Mouse (Mus musculus) cerebellum, adult 9-11 months (tissue): ENCODE measurements around the gene Vti1a.

ENCODE experiments used
- DNase-seq: peaks from one replicate; pipeline ENCODE4 v3.0.0; 2022

Gene Vti1a

DNA sequence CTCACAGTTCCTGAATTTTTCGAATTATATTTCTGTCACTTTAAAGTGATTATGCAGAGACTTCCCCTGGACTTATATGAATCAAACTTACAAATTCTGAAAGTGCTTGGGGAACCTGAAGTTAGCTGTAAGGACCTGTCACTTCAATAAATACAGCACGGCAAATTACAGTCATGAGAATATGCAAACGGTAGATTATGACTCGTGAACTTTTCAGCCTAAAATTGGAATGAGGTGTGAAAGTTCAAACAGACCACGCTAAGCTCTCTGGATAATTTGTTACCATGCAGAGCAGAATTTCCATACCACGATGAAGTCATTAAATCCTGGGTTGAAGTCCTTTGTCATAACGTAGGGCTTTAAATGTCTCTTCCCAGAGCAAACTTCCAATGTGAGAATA lies 66.7 kb downstream of the Vti1a start:
- DNase-seq: no peak

DNA sequence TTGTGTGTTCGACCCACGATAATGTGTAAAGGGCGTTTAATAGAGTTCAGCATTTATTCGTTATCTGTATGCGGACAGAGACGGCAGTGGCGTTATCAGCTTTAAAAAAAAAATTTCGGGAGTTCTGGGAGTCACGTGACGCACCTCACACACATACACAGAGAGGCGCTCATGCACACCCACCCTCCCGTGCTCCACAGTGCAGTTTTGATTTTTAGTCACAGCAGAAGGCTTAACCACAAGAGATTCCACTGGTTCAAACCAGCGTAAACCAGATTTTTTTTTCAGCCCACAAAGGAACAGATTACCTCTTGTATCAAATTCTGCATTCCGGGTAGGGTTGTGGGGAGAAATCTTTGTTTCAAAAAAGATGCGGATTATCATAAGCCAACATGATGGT lies 68.5 kb downstream of the Vti1a start:
- DNase-seq: no peak

DNA sequence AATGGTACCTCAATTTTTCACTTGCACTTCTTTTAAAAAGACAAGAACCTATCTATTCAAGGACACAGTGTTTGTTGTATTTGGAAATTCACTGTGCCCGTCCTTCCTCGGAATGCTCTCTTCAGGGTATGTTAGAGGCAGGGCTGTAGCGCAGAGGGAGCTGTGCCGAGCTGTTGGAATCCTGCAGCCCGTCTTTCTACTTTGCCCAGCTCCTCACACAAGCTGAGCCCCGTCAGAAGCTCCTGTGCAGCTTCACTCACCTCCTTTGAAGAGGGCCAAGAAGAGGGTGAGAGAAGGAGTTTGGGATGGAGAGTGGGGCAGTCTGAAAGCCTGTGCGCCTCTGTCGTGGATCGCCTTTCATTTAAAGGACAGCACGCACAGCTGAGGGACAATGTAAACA lies 72.9 kb downstream of the Vti1a start:
- no peak for DNase-seq

GRCm38 (mm10) chr19:55390323-55390722 lies 74.2 kb downstream of the Vti1a start:
- DNase-seq: no peak

GRCm38 (mm10) chr19:55401638-55402037 lies 85.5 kb downstream of the Vti1a start:
- no peak for DNase-seq

DNA sequence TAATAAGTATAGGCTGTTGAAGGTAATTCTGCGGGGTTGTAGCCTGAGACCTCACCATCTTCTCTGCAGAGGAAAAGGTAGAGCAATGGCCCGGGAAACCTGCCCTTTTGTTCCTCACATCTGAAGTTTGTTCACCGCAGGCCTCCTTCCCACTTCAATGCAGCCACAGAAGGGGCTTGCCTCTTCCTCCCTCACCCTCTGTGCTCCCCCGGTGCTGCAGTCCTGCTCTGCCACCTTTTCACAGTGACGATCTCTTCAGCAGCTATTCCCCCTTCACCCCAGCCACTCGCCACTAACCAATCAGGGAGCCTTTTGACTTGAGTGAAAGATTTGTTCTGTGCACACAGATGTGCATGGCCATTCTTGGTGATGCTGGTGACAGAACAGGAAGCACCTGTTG lies 92.4 kb downstream of the Vti1a start:
- DNase-seq: no peak

DNA sequence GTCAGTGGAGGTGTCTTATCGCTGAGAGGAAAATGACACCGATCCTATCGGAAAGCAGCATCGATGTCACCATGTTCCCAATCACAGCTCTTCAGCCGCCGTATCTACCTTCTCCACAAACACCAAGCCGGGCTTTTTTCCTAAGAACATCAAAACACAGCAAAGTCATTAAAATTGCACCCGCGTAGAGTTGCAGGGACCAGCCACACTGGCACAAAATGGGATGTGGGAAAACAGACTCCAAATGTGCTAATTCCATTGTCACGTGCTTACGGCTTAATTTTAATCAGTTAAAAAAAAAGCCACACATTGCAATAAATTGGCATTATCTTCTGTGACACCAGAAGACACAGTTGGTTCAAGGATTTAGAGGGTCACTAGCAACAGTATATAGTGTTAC lies 95.3 kb downstream of the Vti1a start:
- DNase-seq: no peak

DNA sequence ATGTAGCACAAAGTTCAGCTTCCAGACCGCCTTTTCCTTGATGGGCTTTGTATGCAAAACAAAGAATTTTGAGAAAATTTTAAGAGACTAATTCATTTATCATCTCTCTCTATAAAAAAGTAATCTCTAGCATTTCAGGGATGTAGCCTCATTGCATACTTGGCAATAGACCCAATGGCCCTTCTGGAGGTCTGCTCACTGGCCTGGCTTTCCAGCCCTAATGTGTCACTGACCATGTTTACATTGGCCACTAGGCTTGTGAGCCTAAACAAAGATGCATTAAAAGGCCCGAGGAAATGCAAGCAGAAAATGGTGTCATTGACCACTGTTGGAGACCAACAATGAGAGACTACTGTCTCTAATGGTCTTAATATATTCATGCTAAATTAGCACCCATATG lies 95.8 kb downstream of the Vti1a start:
- no peak for DNase-seq

- no peak for DNase-seq
Measured at GRCm38 (mm10) chr19:55414050-55414449, 98.0 kb downstream of the Vti1a start.

DNA sequence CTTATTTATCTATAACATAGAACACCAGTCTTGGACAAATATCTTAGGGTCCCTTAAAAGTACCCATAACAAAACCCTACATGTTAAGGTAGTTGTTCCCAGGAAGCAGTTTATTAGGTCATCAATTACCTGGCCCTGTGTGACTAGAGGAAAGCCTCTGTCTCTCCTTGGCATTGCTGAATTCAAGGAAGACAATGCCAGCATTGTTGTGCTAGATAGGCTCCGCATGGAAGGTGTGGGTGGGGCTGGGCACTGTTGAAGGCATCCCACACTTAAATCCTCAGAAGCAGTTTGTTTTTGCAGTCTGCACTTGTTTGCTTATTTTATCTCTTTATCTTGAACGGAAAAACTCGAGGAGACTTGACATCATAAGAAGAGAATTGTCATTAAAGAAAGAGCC lies 102.7 kb downstream of the Vti1a start:
- no peak for DNase-seq

- no peak for DNase-seq
Measured at GRCm38 (mm10) chr19:55419961-55420360, 103.9 kb downstream of the Vti1a start.

GRCm38 (mm10) chr19:55421816-55422215 lies 105.7 kb downstream of the Vti1a start:
- DNase-seq: no peak

- no peak for DNase-seq
Measured at GRCm38 (mm10) chr19:55422311-55423064, 106.4 kb downstream of the Vti1a start.

- no peak for DNase-seq
Measured at GRCm38 (mm10) chr19:55423065-55423716, 107.1 kb downstream of the Vti1a start.

- peak; percentile 89 for DNase-seq
Measured at GRCm38 (mm10) chr19:55423952-55424351, 107.9 kb downstream of the Vti1a start.

DNA sequence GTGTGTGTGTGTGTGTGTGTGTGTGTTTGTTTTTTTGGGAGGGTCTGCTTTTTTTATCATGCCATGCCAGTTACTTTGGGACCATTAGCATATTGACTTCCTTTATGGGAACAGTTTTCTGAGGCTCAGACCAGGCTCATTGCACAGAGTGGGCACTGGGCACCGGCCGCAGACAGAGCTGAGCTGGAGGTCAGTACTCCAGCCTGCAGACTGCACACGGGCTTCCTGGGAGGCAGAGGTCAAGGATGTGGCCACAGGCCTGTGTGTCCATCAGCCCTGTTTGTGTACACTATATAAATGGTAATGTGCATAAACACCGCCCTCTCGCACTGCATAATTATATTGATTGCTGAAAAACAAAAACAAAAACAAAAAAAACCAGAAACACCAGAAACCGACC lies 108.4 kb downstream of the Vti1a start:
- no peak for DNase-seq

DNA sequence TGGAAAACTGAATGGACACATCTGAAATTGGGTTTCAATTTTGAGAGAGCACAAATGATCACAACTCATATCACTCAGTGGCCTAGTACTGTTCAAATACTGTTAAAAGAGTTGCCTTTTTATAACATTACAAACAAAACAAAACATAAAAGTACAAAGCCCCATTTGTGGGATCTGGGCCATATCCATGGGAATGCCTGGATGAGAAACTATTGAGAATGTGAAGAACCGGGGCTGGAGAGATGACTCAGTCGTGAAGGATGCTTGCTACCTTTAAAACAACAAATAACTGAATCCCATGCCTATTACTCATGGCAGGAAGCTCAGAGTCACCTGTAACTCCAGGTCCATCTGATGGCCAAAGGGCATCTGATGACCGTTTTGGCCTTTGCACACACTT lies 124.2 kb downstream of the Vti1a start:
- no peak for DNase-seq

GRCm38 (mm10) chr19:55443618-55444017 lies 127.5 kb downstream of the Vti1a start:
- DNase-seq: no peak

GRCm38 (mm10) chr19:55449084-55449483 lies 133.0 kb downstream of the Vti1a start:
- DNase-seq: no peak

GRCm38 (mm10) chr19:55449506-55449905 lies 133.4 kb downstream of the Vti1a start:
- DNase-seq: no peak

GRCm38 (mm10) chr19:55456325-55457091 lies 140.4 kb downstream of the Vti1a start:
- no peak for DNase-seq

DNA sequence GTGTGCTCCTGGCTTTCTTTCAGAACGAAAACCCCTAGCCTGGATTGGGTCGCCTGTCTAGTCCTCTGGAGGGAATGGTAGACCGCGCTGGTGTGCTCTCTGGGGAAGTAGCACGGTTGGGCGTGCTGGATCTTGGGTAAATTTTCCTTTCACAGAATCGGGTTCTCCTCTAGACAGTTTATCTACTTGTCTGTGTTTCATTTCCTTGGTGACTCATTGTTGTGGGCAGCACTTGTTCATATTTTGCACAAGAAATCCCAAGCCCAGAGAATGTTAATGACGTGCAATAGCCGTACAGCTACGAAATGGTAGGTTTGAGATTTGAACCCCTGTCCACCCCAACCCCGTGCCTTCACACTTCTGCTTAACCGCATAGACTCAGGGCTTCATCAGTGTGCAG lies 145.9 kb downstream of the Vti1a start:
- DNase-seq: no peak

DNA sequence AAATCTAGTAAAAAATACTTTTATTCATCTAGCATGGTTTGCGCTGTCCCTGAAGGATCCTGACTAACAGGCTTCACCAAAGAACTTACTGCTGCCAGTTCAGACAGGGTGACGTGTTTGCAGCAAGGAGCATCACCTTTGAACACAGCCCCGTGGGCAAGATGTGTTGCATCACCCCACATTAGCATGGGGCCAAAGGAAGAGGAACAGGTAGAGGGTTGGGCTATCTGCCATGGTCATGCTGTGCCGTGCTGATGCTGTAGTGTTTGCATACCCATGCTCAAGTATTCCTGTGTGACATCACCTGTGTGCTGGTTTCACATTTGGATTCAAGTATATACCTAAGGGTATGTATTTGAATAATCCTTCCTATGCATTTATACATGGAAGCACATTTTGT lies 147.6 kb downstream of the Vti1a start:
- DNase-seq: no peak
